Comparison of ENCODE assay signal across 14 mouse cellular contexts in the genomic region with DNA sequence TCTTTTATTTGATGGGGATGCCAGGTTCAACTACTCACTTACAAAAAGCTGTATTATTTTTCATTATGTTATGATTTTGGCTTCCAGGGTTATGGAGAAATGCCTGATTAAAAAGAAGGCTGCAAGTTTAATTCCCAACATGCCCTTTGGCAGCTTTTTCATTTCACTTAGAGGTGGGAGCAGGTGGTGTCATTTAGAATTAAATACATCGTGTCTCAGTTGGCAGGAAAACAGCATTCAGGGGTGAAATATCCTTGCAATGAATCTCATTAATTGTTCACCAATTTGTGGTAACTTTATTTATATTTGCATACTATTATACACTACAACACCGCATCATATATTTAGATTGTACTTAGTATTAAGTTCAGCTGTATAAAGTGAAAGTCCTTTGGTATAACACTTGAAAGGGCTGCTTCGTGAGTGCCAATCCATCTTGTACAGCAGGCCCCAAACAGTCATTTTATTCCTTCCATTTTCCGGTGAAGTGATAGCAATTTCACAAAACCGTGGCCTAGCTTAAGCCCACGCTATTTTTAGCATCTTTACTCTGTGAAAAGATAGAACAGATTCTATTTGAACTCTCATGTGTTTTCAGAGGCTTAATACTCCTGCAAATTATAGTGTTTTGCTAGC.
DNase-seq lines count a peak whose midpoint lies in the region; ATAC-seq and TF ChIP-seq lines count a peak whose summit lies in the region.
"Had no signal": no experiment of that assay in that cellular context is flagged by ENCODE, and none has a peak within 500 bp of the region (broad histone marks: within the 10 kb centered on the region; RNA-seq: fewer than 3 reads in every experiment).

No protein-coding gene starts in this region.

- 0 out of 2 replicates have a peak overlapping the region, but pooled peaks have one; percentile 29 for H3K27ac ChIP-seq in forebrain, embryonic 15.5 days (replicated peaks)
- H3K27ac ChIP-seq in forebrain, postnatal 0 days (ENCODE audit: low read depth, low read length) = no peak overlapping the region
- no peak overlapping the region for H3K27ac ChIP-seq in neural tube, embryonic 12.5 days
- H3K27ac ChIP-seq in neural tube, embryonic 15.5 days (replicated peaks) = no peak overlapping the region
- H3K27ac ChIP-seq in hindbrain, postnatal 0 days = no peak overlapping the region
- H3K27ac ChIP-seq in embryonic facial prominence, embryonic 10.5 days (replicated peaks) = no peak overlapping the region
- H3K27ac ChIP-seq: gastrocnemius, adult 2 months; heart, embryonic 10.5 days had no signal

- WGBS in forebrain, embryonic 15.5 days = 21% methylated on average over 6 of the region's 6 CpGs
- WGBS in forebrain, postnatal 0 days = 16% methylated on average over 6 of the region's 6 CpGs
- 60% methylated on average over 6 of the region's 6 CpGs for WGBS in neural tube, embryonic 12.5 days
- 25% methylated on average over 6 of the region's 6 CpGs for WGBS in neural tube, embryonic 15.5 days
- WGBS in hindbrain, postnatal 0 days = 42% methylated on average over 6 of the region's 6 CpGs
- WGBS in embryonic facial prominence, embryonic 10.5 days = 80% methylated on average over 6 of the region's 6 CpGs

- no peaks in the 10 kb centered on the region for H3K27me3 ChIP-seq in forebrain, embryonic 15.5 days
- no peaks in the 10 kb centered on the region for H3K27me3 ChIP-seq in forebrain, postnatal 0 days (ENCODE audit: insufficient read depth, low read length)
- H3K27me3 ChIP-seq in neural tube, embryonic 12.5 days (replicated peaks) = no peaks in the 10 kb centered on the region
- H3K27me3 ChIP-seq in neural tube, embryonic 15.5 days (replicated peaks) = no peaks in the 10 kb centered on the region
- no peaks in the 10 kb centered on the region for H3K27me3 ChIP-seq in hindbrain, postnatal 0 days (ENCODE audit: insufficient read depth, low read length)
- H3K27me3 ChIP-seq in embryonic facial prominence, embryonic 10.5 days (replicated peaks; ENCODE audit: low read depth, poor library complexity, severe bottlenecking) = no peaks in the 10 kb centered on the region

- no peak overlapping the region for H3K4me2 ChIP-seq in forebrain, embryonic 15.5 days (replicated peaks)
- no peak overlapping the region for H3K4me2 ChIP-seq in forebrain, postnatal 0 days (ENCODE audit: low read depth)
- H3K4me2 ChIP-seq in neural tube, embryonic 12.5 days (replicated peaks) = no peak overlapping the region
- H3K4me2 ChIP-seq in neural tube, embryonic 15.5 days = no peak overlapping the region
- no peak overlapping the region for H3K4me2 ChIP-seq in hindbrain, postnatal 0 days (ENCODE audit: low read depth, low read length)

- H3K9me3 ChIP-seq in forebrain, embryonic 15.5 days = no peaks in the 10 kb centered on the region; the same call in 1 of the 2 replicates
- no peaks in the 10 kb centered on the region for H3K9me3 ChIP-seq in forebrain, postnatal 0 days (ENCODE audit: low read length)
- no peaks in the 10 kb centered on the region for H3K9me3 ChIP-seq in neural tube, embryonic 12.5 days
- no peaks in the 10 kb centered on the region for H3K9me3 ChIP-seq in neural tube, embryonic 15.5 days (replicated peaks)
- H3K9me3 ChIP-seq in hindbrain, postnatal 0 days (ENCODE audit: low read length) = no peaks in the 10 kb centered on the region
- H3K9me3 ChIP-seq in embryonic facial prominence, embryonic 10.5 days = no peaks in the 10 kb centered on the region
- H3K9me3 ChIP-seq: heart, embryonic 10.5 days had no signal

- no peak overlapping the region for H3K4me3 ChIP-seq in forebrain, embryonic 15.5 days
- no peak overlapping the region for H3K4me3 ChIP-seq in forebrain, postnatal 0 days (ENCODE audit: low read depth, low read length)
- H3K4me3 ChIP-seq in neural tube, embryonic 12.5 days = no peak overlapping the region
- H3K4me3 ChIP-seq in neural tube, embryonic 15.5 days (replicated peaks) = no peak overlapping the region
- no peak overlapping the region for H3K4me3 ChIP-seq in hindbrain, postnatal 0 days (ENCODE audit: low read length)
- H3K4me3 ChIP-seq in embryonic facial prominence, embryonic 10.5 days = no peak overlapping the region
- H3K4me3 ChIP-seq: gastrocnemius, adult 2 months; heart, embryonic 10.5 days had no signal

- no peak for DNase-seq in forebrain, postnatal 0 days
- peak; percentile 67 for DNase-seq in hindbrain, postnatal 0 days (ENCODE audit: low spot score)
- no peak for DNase-seq in embryonic facial prominence, embryonic 10.5 days (ENCODE audit: low spot score)
- DNase-seq: gastrocnemius, adult 2 months; kidney, adult 2 months; kidney, postnatal 10 days; liver; retina, postnatal 1 day had no signal

- H3K36me3 ChIP-seq in forebrain, embryonic 15.5 days = no peaks in the 10 kb centered on the region
- no peaks in the 10 kb centered on the region for H3K36me3 ChIP-seq in forebrain, postnatal 0 days (ENCODE audit: insufficient read depth)
- H3K36me3 ChIP-seq in neural tube, embryonic 12.5 days = no peaks in the 10 kb centered on the region
- H3K36me3 ChIP-seq in neural tube, embryonic 15.5 days = no peaks in the 10 kb centered on the region
- no peaks in the 10 kb centered on the region for H3K36me3 ChIP-seq in hindbrain, postnatal 0 days (ENCODE audit: insufficient read depth, low read length)
- H3K36me3 ChIP-seq in embryonic facial prominence, embryonic 10.5 days (replicated peaks) = no peaks in the 10 kb centered on the region
- H3K36me3 ChIP-seq: heart, embryonic 10.5 days had no signal

- no peak for TF ChIP-seq CTCF in forebrain, postnatal 0 days (IDR thresholded peaks at IDR 0.05; ENCODE audit: low read depth)
- TF ChIP-seq CTCF in hindbrain, postnatal 0 days (IDR thresholded peaks at IDR 0.05; ENCODE audit: low read depth) = no peak

- no peak overlapping the region for H3K9ac ChIP-seq in forebrain, embryonic 15.5 days (replicated peaks)
- H3K9ac ChIP-seq in forebrain, postnatal 0 days = no peak overlapping the region
- no peak overlapping the region for H3K9ac ChIP-seq in neural tube, embryonic 12.5 days
- H3K9ac ChIP-seq in neural tube, embryonic 15.5 days (replicated peaks) = no peak overlapping the region
- H3K9ac ChIP-seq in hindbrain, postnatal 0 days (replicated peaks; ENCODE audit: low read length) = no peak overlapping the region

- peak; percentile 69; the same call in 1 of the 2 replicates for ATAC-seq in forebrain, embryonic 15.5 days (replicated peaks)
- no peak for ATAC-seq in forebrain, postnatal 0 days
- ATAC-seq in neural tube, embryonic 12.5 days (ENCODE audit: low FRiP score, low read depth) = peak; percentile 50; the same call in 1 of the 2 replicates
- no peak for ATAC-seq in neural tube, embryonic 15.5 days (ENCODE audit: low FRiP score)
- 0 out of 2 replicates have a peak, but pooled peaks have one; percentile 38 for ATAC-seq in hindbrain, postnatal 0 days
- ATAC-seq in inflammation-experienced regulatory T-cells, adult 6 months = no peak
- ATAC-seq: lung, postnatal 0 days had no signal

- H3K4me1 ChIP-seq in forebrain, embryonic 15.5 days = peaks cover 9% of the 10 kb centered on the region
- H3K4me1 ChIP-seq in forebrain, postnatal 0 days (ENCODE audit: insufficient read depth) = no peaks in the 10 kb centered on the region
- no peaks in the 10 kb centered on the region for H3K4me1 ChIP-seq in neural tube, embryonic 12.5 days
- no peaks in the 10 kb centered on the region for H3K4me1 ChIP-seq in neural tube, embryonic 15.5 days
- no peaks in the 10 kb centered on the region for H3K4me1 ChIP-seq in hindbrain, postnatal 0 days (ENCODE audit: insufficient read depth, low read length)
- H3K4me1 ChIP-seq in embryonic facial prominence, embryonic 10.5 days = no peaks in the 10 kb centered on the region
- H3K4me1 ChIP-seq: heart, embryonic 10.5 days had no signal

Comparison
In these comparisons a context has a peak if more than half of its experiments do, and no peak if none do; other contexts are left out.
1. ATAC-seq: peak in forebrain, embryonic 15.5 days (single experiment), neural tube, embryonic 12.5 days (single experiment) and hindbrain, postnatal 0 days (single experiment); none in forebrain, postnatal 0 days (single experiment), neural tube, embryonic 15.5 days (single experiment) and inflammation-experienced regulatory T-cells, adult 6 months (single experiment).